Mouse (Mus musculus): ENCODE measurements around the gene Polq. TPM values are rescaled to one million over a fixed set of nuclear protein-coding genes. Genes with fewer than 3 reads are reported as not detected.

Gene Polq
- total and polyA plus RNA-seq, 3 experiments = 19.1 to 27.0 (median 23.6) TPM

DNA sequence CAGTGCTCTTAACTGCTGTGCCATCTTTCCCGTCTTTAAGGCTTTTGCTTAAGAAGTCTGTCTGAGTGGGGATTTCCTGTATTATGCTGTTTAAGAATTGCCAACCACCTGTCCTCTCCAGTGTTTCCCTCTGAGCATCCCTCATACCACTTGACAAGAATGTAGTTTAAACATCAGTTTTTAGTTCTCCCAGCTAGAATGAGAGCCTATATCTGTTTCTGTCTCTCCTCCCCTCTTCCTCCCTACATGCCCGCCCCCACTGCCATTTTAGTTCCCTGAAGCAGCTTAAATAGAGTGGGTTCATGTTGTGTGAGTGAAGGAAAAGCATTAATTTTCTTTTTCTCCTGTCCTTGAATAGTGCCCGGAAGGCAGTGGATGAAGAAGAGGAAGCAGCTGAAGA is 48.0 kb downstream of the Polq start:
- no peaks in the 10 kb centered on the region for H3K79me2 ChIP-seq (replicated peaks; ENCODE audit: control insufficient read depth, extremely low read depth, insufficient read depth, poor library complexity, severe bottlenecking)
- no peak overlapping the region for H3K27ac ChIP-seq (ENCODE audit: insufficient read depth, low read depth)
- dilution Hi-C loops (cut with MboI; ENCODE audit: extremely low pct_ligation_motif_present, extremely low pct_unique_long_range_greater_than_20kb, low sequenced_read_pairs) (no loop called here), in situ Hi-C loops (cut with MboI; ENCODE audit: low pct_ligation_motif_present, low pct_unique_long_range_greater_than_20kb, low sequenced_read_pairs) (no loop called here)
- no peaks in the 10 kb centered on the region for H3K27me3 ChIP-seq (replicated peaks)
- no peak overlapping the region for H3K9ac ChIP-seq (ENCODE audit: insufficient read depth, low read depth)
- H3K4me1 ChIP-seq (ENCODE audit: control insufficient read depth in 1 of 2, insufficient read depth in 2 of 2) = peaks cover 2 to 4% of the 10 kb centered on the region in 2 experiments; a peak in 3 of 4 replicates
- no peak for TF ChIP-seq MAZ (IDR thresholded peaks at IDR 0.05; ENCODE audit: low read depth, low read length)
- TF ChIP-seq JUN (IDR thresholded peaks at IDR 0.05; ENCODE audit: insufficient read depth, low read depth, low read length) = no peak
- no peak for TF ChIP-seq ZMIZ1 (IDR thresholded peaks at IDR 0.05; ENCODE audit: low read depth, low read length)
- no peak for TF ChIP-seq MAX (IDR thresholded peaks at IDR 0.05; ENCODE audit: low read length)
- TF ChIP-seq USF1 (IDR thresholded peaks at IDR 0.05; ENCODE audit: low read depth, low read length) = no peak
- TF ChIP-seq RAD21 (IDR thresholded peaks at IDR 0.05; ENCODE audit: low read depth, low read length) = no peak
- TF ChIP-seq ZKSCAN1 (IDR thresholded peaks at IDR 0.05; ENCODE audit: borderline replicate concordance, low read depth, low read length) = no peak
- TF ChIP-seq POLR2AphosphoS2 (IDR thresholded peaks at IDR 0.05; ENCODE audit: low read depth, low read length) = no peak
- TF ChIP-seq PAX5 (IDR thresholded peaks at IDR 0.05; ENCODE audit: low read length) = no peak
- TF ChIP-seq TCF12 (IDR thresholded peaks at IDR 0.05; ENCODE audit: low read depth, low read length) = no peak
- TF ChIP-seq GABPA (IDR thresholded peaks at IDR 0.05; ENCODE audit: insufficient replicate concordance, low read depth, low read length) = no peak
- TF ChIP-seq USF2 (conservative IDR thresholded peaks at IDR 0.05; ENCODE audit: low read depth, low read length) = no peak
- TF ChIP-seq TBP (conservative IDR thresholded peaks at IDR 0.05; ENCODE audit: low read depth, low read length) = no peak
- TF ChIP-seq ZC3H11A (IDR thresholded peaks at IDR 0.05; ENCODE audit: low read depth, low read length) = no peak
- no peak for TF ChIP-seq MYC (IDR thresholded peaks at IDR 0.05; ENCODE audit: low read depth, low read length)
- H3K9me3 ChIP-seq (replicated peaks; ENCODE audit: low read length) = peaks cover 5% of the 10 kb centered on the region
- H3K4me2 ChIP-seq (ENCODE audit: insufficient read depth, low read depth, poor library complexity, severe bottlenecking) = no peak overlapping the region
- H3K36me3 ChIP-seq (replicated peaks in 1 of 2; ENCODE audit: control insufficient read depth in 1 of 2, insufficient read depth in 1 of 2, low read length in 1 of 2) = peaks cover 30 to 72% of the 10 kb centered on the region in 2 experiments
- no peak for DNase-seq (ENCODE audit: extremely low read depth)
- no peak overlapping the region for H3K4me3 ChIP-seq (replicated peaks in 1 of 3; ENCODE audit: low read depth in 2 of 3, low read length in 2 of 3, poor library complexity in 1 of 3)

DNA sequence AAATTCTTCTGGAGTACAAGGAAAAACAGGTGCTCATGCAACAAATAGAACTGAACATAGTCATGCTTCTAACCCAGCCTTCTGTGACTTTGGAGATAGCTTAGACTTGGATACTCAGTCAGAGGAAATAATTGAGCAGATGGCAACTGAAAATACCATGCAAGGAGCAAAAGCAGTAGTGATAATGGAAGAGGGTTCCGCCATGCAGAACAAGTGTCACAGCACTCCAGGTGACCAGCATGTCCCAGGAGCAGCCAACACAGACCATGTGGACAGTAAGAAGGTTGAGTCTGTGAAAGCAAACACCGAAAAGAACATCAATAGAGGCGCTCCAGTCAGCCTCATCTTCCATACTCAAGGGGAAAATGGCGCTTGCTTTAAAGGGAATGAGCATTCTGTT is 49.7 kb downstream of the Polq start:
- peaks cover 37 to 79% of the 10 kb centered on the region in 2 experiments for H3K36me3 ChIP-seq (replicated peaks in 1 of 2; ENCODE audit: control insufficient read depth in 1 of 2, insufficient read depth in 1 of 2, low read length in 1 of 2)
- no peak overlapping the region for H3K27ac ChIP-seq (ENCODE audit: insufficient read depth, low read depth)
- H3K4me1 ChIP-seq (ENCODE audit: control insufficient read depth in 1 of 2, insufficient read depth in 2 of 2) = peaks cover 2 to 4% of the 10 kb centered on the region in 2 experiments; a peak in 3 of 4 replicates
- TF ChIP-seq POLR2AphosphoS2 (IDR thresholded peaks at IDR 0.05; ENCODE audit: low read depth, low read length) = no peak
- TF ChIP-seq E2F4 (IDR thresholded peaks at IDR 0.05; ENCODE audit: insufficient replicate concordance, low read depth, low read length) = no peak
- TF ChIP-seq KAT2A (IDR thresholded peaks at IDR 0.05; ENCODE audit: insufficient replicate concordance, low read length) = no peak
- no peak for TF ChIP-seq POLR2A (IDR thresholded peaks at IDR 0.05; ENCODE audit: low read depth, low read length)
- no peak for TF ChIP-seq ELF1 (IDR thresholded peaks at IDR 0.05; ENCODE audit: low read depth, low read length)
- TF ChIP-seq ZKSCAN1 (IDR thresholded peaks at IDR 0.05; ENCODE audit: borderline replicate concordance, low read depth, low read length) = no peak
- TF ChIP-seq RAD21 (IDR thresholded peaks at IDR 0.05; ENCODE audit: low read depth, low read length) = no peak
- no peak for TF ChIP-seq BHLHE40 (IDR thresholded peaks at IDR 0.05; ENCODE audit: low read depth, low read length)
- no peak for TF ChIP-seq RCOR1 (conservative IDR thresholded peaks at IDR 0.05; ENCODE audit: low read depth, low read length)
- TF ChIP-seq USF2 (conservative IDR thresholded peaks at IDR 0.05; ENCODE audit: low read depth, low read length) = no peak
- no peak for TF ChIP-seq NRF1 (IDR thresholded peaks at IDR 0.05; ENCODE audit: low read depth, low read length)
- TF ChIP-seq IRF4 (IDR thresholded peaks at IDR 0.05; ENCODE audit: low read depth, low read length) = no peak
- no peaks in the 10 kb centered on the region for H3K79me2 ChIP-seq (replicated peaks; ENCODE audit: control insufficient read depth, extremely low read depth, insufficient read depth, poor library complexity, severe bottlenecking)
- dilution Hi-C loops (cut with MboI; ENCODE audit: extremely low pct_ligation_motif_present, extremely low pct_unique_long_range_greater_than_20kb, low sequenced_read_pairs) = no loop called here
- no peaks in the 10 kb centered on the region for H3K27me3 ChIP-seq (replicated peaks)
- H3K9me3 ChIP-seq (replicated peaks; ENCODE audit: low read length) = peaks cover 5% of the 10 kb centered on the region
- in situ Hi-C loops (cut with MboI; ENCODE audit: low pct_ligation_motif_present, low pct_unique_long_range_greater_than_20kb, low sequenced_read_pairs) = no loop called here
- H3K4me2 ChIP-seq (ENCODE audit: insufficient read depth, low read depth, poor library complexity, severe bottlenecking) = no peak overlapping the region
- DNase-seq (ENCODE audit: extremely low read depth) = no peak
- no peak overlapping the region for H3K9ac ChIP-seq (ENCODE audit: insufficient read depth, low read depth)
- H3K4me3 ChIP-seq (replicated peaks in 1 of 3; ENCODE audit: low read depth in 2 of 3, low read length in 2 of 3, poor library complexity in 1 of 3) = no peak overlapping the region

Measured in CH12.LX (cell line).